Mouse (Mus musculus): Measurements from ENCODE around the gene Stxbp5l.
A peak's percentile ranks its signal among the peaks of the same experiment; 100 is the strongest.
"Not testable (repeated sequence)": the region's sequence is repeated elsewhere in the genome, so short reads cannot be mapped to it uniquely, and the experiment has no call there.

Gene Stxbp5l

GRCm38 (mm10) chr16:37273681-37274080 lies 111.1 kb downstream of the Stxbp5l start:
- peak; percentile 58 for DNase-seq

GRCm38 (mm10) chr16:37261678-37262077 lies 123.1 kb downstream of the Stxbp5l start:
- no peak for DNase-seq

DNA sequence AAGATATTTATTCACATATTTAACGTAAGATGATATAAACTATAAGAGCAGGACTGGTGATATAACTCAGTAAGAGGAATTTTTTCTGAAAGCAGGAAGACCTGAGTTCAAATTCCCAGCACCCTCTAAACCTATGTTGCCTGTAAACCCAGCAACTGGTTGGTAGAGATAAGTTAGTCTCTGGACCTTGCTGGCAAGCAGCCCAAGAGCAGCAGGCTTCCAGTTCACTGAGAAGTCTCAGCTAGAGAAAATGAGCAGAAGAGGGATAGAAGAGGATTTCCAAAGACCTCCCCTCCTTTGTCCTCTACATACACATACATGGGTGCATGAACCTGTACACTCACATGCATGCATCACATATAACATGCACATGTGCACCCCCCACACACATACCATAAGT lies 165.6 kb downstream of the Stxbp5l start:
- peak; percentile 45 for DNase-seq

DNA sequence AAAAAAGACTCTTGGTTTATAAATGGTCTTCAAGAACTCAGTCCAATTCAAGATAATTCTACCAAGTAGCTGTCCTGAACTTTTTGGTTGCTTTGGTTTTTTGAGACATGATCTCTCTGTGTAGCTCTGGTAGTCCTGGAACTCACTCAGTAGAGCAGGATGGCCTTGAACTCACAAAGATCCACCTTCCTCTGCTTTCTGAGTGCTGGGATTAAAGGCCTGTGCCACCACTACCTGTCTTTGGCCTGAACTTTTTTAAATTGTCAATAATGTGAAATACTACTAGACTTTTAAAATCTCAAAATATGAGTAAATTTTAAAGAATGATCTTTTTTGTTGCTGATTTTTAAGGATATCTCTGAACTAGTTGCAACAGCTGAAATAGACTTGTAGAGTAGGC lies 176.0 kb downstream of the Stxbp5l start:
- no peak for DNase-seq

DNA sequence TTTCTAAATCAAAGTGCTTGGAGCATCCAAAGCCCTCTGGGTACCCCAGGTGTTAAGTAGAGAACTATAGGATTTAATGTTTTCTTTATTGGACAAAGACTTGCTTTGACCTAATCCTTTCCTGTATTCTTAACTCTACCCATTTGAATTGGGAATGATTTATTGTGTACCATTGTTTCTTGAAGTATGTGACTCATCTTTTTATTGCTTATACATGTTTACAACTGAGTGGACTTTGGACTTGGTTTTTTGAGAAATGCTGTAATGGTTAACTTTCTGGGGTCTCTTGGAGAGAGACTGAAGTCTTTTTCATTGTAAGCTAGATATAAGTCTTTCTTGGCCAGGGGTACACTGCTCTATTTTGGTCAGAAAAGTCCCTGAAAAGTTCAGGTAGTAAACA lies 190.6 kb downstream of the Stxbp5l start:
- DNase-seq = no peak

- DNase-seq = not testable (repeated sequence)
Measured at GRCm38 (mm10) chr16:37125190-37125589, 259.6 kb downstream of the Stxbp5l start.

- peak; percentile 82 for DNase-seq
Measured at GRCm38 (mm10) chr16:37109285-37109684, 275.5 kb downstream of the Stxbp5l start.

DNA sequence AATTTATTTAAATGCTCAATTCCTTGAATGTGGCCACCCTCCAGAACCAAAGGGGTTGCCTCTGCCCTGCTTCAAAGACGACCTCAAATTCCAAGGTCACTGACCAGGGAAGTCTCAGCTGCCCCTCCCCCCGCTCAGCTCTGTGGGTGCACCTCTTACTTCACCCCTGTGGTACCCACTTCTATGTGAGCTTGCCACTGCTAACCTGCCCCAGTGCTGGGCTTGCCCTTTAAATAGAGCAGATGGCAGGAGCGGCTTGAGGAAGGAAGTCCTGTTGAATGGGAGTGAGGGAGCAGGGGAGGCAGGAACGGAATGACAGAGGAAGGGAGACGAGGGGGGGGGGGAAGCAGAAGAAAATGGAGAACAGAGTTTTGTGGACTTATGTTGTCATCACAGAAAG lies 276.0 kb downstream of the Stxbp5l start:
- peak; percentile 56 for DNase-seq

- no peak for DNase-seq
Measured at GRCm38 (mm10) chr16:37094169-37094833, 290.5 kb downstream of the Stxbp5l start.

- no peak for DNase-seq
Measured at GRCm38 (mm10) chr16:37089648-37090047, 295.1 kb downstream of the Stxbp5l start.

- no peak for DNase-seq
Measured at GRCm38 (mm10) chr16:37072354-37072753, 312.4 kb downstream of the Stxbp5l start.

Data from cerebellum, adult 9-10 months (tissue).